Mouse (Mus musculus) ZHBTc4 (cell line): Measurements from ENCODE around the gene Isy1.
A peak's percentile ranks its signal among the peaks of the same experiment; 100 is the strongest.
"Not testable (repeated sequence)": the region's sequence is repeated elsewhere in the genome, so short reads cannot be mapped to it uniquely, and the experiment has no call there.

Source experiments
- DNase-seq: peaks from one replicate; pipeline ENCODE4 v3.0.0-alpha.2; 2011; ENCODE audit warnings: low read depth, low spot score

Gene Isy1

GRCm38 (mm10) chr6:87779174-87780165 is 59.1 kb downstream of the Isy1 start:
- DNase-seq: no peak

GRCm38 (mm10) chr6:87778294-87779173 is 60.1 kb downstream of the Isy1 start:
- no peak for DNase-seq

GRCm38 (mm10) chr6:87777842-87778241 is 60.8 kb downstream of the Isy1 start, which contains the start of gene Gp9:
TSS of gene Gp9 (plus strand) at chr6:87778072.
- DNase-seq: no peak

- no peak for DNase-seq
Measured at GRCm38 (mm10) chr6:87776663-87777062, 61.9 kb downstream of the Isy1 start.

- DNase-seq: peak; percentile 40
Measured at GRCm38 (mm10) chr6:87775588-87776245, 62.9 kb downstream of the Isy1 start.

- DNase-seq: no peak
Measured at GRCm38 (mm10) chr6:87774909-87775308, 63.7 kb downstream of the Isy1 start.

GRCm38 (mm10) chr6:87774466-87774865 is 64.1 kb downstream of the Isy1 start:
- no peak for DNase-seq

GRCm38 (mm10) chr6:87770626-87771025 is 68.0 kb downstream of the Isy1 start:
- DNase-seq: no peak

- not testable (repeated sequence) for DNase-seq
Measured at GRCm38 (mm10) chr6:87764296-87764695, 74.3 kb downstream of the Isy1 start.
